Mouse (Mus musculus): Measurements from ENCODE around the gene Arhgef2. TPM values are rescaled to one million over a fixed set of nuclear protein-coding genes. Genes with fewer than 3 reads are reported as not detected.
A peak's percentile ranks its signal among the peaks of the same experiment; 100 is the strongest.

Gene Arhgef2
- total RNA-seq, 2 experiments from 2014 or later: 104 to 109 TPM

- peak; percentile 97 for DNase-seq
These were observed 79.5 kb downstream of the Arhgef2 start, which contains the start of gene Khdc4 for GRCm38 (mm10) chr3:88684980-88685941. Khdc4 (plus strand) TSS chr3:88685803.

- peak; percentile 60 for DNase-seq
These were observed 80.2 kb downstream of the Arhgef2 start for GRCm38 (mm10) chr3:88685958-88686451.

GRCm38 (mm10) chr3:88686734-88687611 is 81.2 kb downstream of the Arhgef2 start:
- DNase-seq: no peak

- DNase-seq: no peak
These were observed 83.3 kb downstream of the Arhgef2 start for GRCm38 (mm10) chr3:88689079-88689478.

GRCm38 (mm10) chr3:88695545-88695944 is 89.8 kb downstream of the Arhgef2 start:
- DNase-seq: no peak

Other genes with a start within 250 kb of the Arhgef2 start
- gene Paqr6, start 241.4 kb upstream of the Arhgef2 start, total RNA-seq (2021): under 1 TPM; 0.47 to 0.86 TPM
- not detected for gene Bglap3, start 233.2 kb upstream of the Arhgef2 start, total RNA-seq (2021)
- gene Bglap2, start 227.3 kb upstream of the Arhgef2 start, total RNA-seq (2021): not detected
- gene Bglap, start 221.5 kb upstream of the Arhgef2 start, total RNA-seq (2021): not detected
- gene Pmf1, start 195.6 kb upstream of the Arhgef2 start, total RNA-seq (2021): 10 to 100 TPM; 87.5 to 88.0 TPM
- gene Slc25a44, start 180.8 kb upstream of the Arhgef2 start, total RNA-seq (2021): 10 to 100 TPM; 13.9 to 14.6 TPM
- gene Sema4a, start 144.8 kb upstream of the Arhgef2 start, total RNA-seq (2021): 1 to 10 TPM; 1.5 to 1.7 TPM
- gene Lmna, start 96.0 kb upstream of the Arhgef2 start, total RNA-seq (2021): 100 to 1,000 TPM; 178 to 181 TPM
- 10 to 100 TPM; 11.7 TPM for gene Mex3a, start 73.6 kb upstream of the Arhgef2 start, total RNA-seq (2021)
- gene Rab25, start 57.7 kb upstream of the Arhgef2 start, total RNA-seq (2021): not detected
- 10 to 100 TPM; 81.9 to 89.1 TPM for gene Lamtor2, start 52.9 kb upstream of the Arhgef2 start, total RNA-seq (2021)
- gene Ubqln4, start 52.2 kb upstream of the Arhgef2 start, total RNA-seq (2021): 10 to 100 TPM; 55.3 to 60.1 TPM
- 100 to 1,000 TPM; 145 to 152 TPM for gene Ssr2, start 30.1 kb upstream of the Arhgef2 start, total RNA-seq (2021)
- gene Rxfp4, start 47.2 kb downstream of the Arhgef2 start, total RNA-seq (2021): under 1 TPM in 1 of 2 experiments, not detected in 1; 0.20 TPM
- gene Khdc4, start 79.8 kb downstream of the Arhgef2 start, total RNA-seq (2021): 10 to 100 TPM; 44.9 to 49.2 TPM
- gene Rit1, start 110.9 kb downstream of the Arhgef2 start, total RNA-seq (2021): 10 to 100 TPM; 43.4 to 48.0 TPM
- gene Syt11, start 169.2 kb downstream of the Arhgef2 start, total RNA-seq (2021): 1 to 10 TPM; 5.0 to 7.1 TPM
- 10 to 100 TPM; 28.0 to 31.7 TPM for gene Gon4l, start 229.3 kb downstream of the Arhgef2 start, total RNA-seq (2021)

Data from heart, postnatal 4 days (tissue).